Mouse (Mus musculus): ENCODE results near the gene Spef2. TPM values are rescaled to one million over a fixed set of nuclear protein-coding genes. Genes with fewer than 3 reads are reported as not detected.

Gene Spef2
- polyA plus RNA-seq, 1 experiment = not detected

DNA sequence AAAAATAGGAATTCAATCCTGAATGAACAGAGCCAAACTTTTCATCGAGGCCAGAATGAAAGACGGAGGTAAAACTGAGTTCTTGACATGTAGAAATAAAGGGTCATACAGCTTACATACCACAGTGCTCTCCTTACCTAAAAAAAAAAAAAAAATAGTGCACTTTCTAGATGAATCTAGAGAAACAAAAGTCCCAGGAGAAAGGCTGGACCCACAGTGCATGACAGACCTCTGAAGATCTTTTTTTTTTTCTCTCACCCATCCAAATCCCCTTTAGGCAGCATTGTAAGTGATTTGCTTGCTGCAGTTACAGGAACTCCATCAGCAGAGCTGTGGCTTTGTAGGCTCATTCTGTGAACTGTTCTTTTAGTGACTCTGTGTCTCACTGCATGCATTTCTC, 199.7 kb downstream of the Spef2 start:
- H3K79me2 ChIP-seq (ENCODE audit: control insufficient read depth, insufficient read depth) = no peaks in the 10 kb centered on the region
- H3ac ChIP-seq (ENCODE audit: control insufficient read depth, insufficient read length) = no peak overlapping the region
- H3K4me2 ChIP-seq (ENCODE audit: low read depth) = no peak overlapping the region
- TF ChIP-seq SRF (IDR thresholded peaks at IDR 0.05; ENCODE audit: control insufficient read depth, insufficient read length, low read depth) (no peak), MYOG (IDR thresholded peaks at IDR 0.05; ENCODE audit: control insufficient read depth in 1 of 3, insufficient read depth in 1 of 3, insufficient read length in 2 of 3, low read depth in 2 of 3) (no peak), POLR2A (IDR thresholded peaks at IDR 0.05; ENCODE audit: insufficient read length, low read depth) (no peak), MAX (IDR thresholded peaks at IDR 0.05; ENCODE audit: low read depth) (no peak), E2F4 (IDR thresholded peaks at IDR 0.05; ENCODE audit: insufficient read depth) (no peak), MYOD1 (IDR thresholded peaks at IDR 0.05; ENCODE audit: control insufficient read depth in 1 of 3, insufficient read length in 2 of 3, low read depth in 2 of 3) (no peak), CEBPB (IDR thresholded peaks at IDR 0.05; ENCODE audit: insufficient read depth, poor library complexity, severe bottlenecking) (no peak), REST (IDR thresholded peaks at IDR 0.05; ENCODE audit: insufficient read depth, insufficient read length) (no peak), TCF3 (IDR thresholded peaks at IDR 0.05; ENCODE audit: insufficient read length, low read depth) (no peak), POLR2AphosphoS2 (IDR thresholded peaks at IDR 0.05; ENCODE audit: insufficient read length, low read depth) (no peak), USF1 (IDR thresholded peaks at IDR 0.05; ENCODE audit: low read depth) (no peak), TCF12 (IDR thresholded peaks at IDR 0.05; ENCODE audit: insufficient read depth, poor library complexity, severe bottlenecking) (no peak)
- H3K27me3 ChIP-seq (ENCODE audit: control insufficient read depth, insufficient read depth, insufficient read length) = no peaks in the 10 kb centered on the region
- no peak overlapping the region for H3K4me3 ChIP-seq
- no peaks in the 10 kb centered on the region for H3K36me3 ChIP-seq (ENCODE audit: control insufficient read depth, insufficient read depth)

DNA sequence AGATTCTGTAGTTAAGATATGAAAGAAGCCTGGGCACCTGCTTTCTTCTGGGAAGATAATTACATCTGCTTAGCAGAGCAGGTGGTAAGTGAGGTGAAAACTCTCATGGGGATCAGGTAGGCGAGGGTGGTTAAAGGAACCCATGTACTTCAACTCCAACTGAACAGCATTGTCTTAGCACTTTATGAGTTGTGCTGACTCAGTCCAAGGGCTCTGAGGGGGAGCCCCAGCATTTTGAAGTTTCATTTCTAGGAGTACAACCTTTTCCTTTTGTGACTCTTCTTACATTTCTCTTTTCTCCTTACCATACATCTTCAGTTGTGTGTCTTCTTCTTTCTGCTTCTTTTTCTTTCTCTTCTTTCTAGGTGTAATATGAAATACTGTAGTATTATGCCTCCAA, 213.5 kb downstream of the Spef2 start:
- no peaks in the 10 kb centered on the region for H3K79me2 ChIP-seq (ENCODE audit: control insufficient read depth, insufficient read depth)
- no peak overlapping the region for H3K4me3 ChIP-seq
- no peaks in the 10 kb centered on the region for H3K36me3 ChIP-seq (ENCODE audit: control insufficient read depth, insufficient read depth)
- no peak overlapping the region for H3ac ChIP-seq (ENCODE audit: control insufficient read depth, insufficient read length)
- TF ChIP-seq SRF (IDR thresholded peaks at IDR 0.05; ENCODE audit: control insufficient read depth, insufficient read length, low read depth) (no peak), CEBPB (IDR thresholded peaks at IDR 0.05; ENCODE audit: insufficient read depth, poor library complexity, severe bottlenecking) (no peak), E2F4 (IDR thresholded peaks at IDR 0.05; ENCODE audit: insufficient read depth) (no peak), TCF3 (IDR thresholded peaks at IDR 0.05; ENCODE audit: insufficient read length, low read depth) (no peak), POLR2A (IDR thresholded peaks at IDR 0.05; ENCODE audit: insufficient read length, low read depth) (no peak), REST (IDR thresholded peaks at IDR 0.05; ENCODE audit: insufficient read depth, insufficient read length) (no peak), TCF12 (IDR thresholded peaks at IDR 0.05; ENCODE audit: insufficient read depth, poor library complexity, severe bottlenecking) (no peak), MYOG (IDR thresholded peaks at IDR 0.05; ENCODE audit: control insufficient read depth in 1 of 3, insufficient read depth in 1 of 3, insufficient read length in 2 of 3, low read depth in 2 of 3) (no peak), MYOD1 (IDR thresholded peaks at IDR 0.05; ENCODE audit: control insufficient read depth in 1 of 3, insufficient read length in 2 of 3, low read depth in 2 of 3) (no peak), MAX (IDR thresholded peaks at IDR 0.05; ENCODE audit: low read depth) (no peak), USF1 (IDR thresholded peaks at IDR 0.05; ENCODE audit: low read depth) (no peak), POLR2AphosphoS2 (IDR thresholded peaks at IDR 0.05; ENCODE audit: insufficient read length, low read depth) (no peak)
- H3K4me2 ChIP-seq (ENCODE audit: low read depth) = no peak overlapping the region
- H3K27me3 ChIP-seq (ENCODE audit: control insufficient read depth, insufficient read depth, insufficient read length) = no peaks in the 10 kb centered on the region

GRCm38 (mm10) chr15:9533356-9533902, 215.2 kb downstream of the Spef2 start:
- Histone ChIP-seq H3K36me3 (ENCODE audit: control insufficient read depth, insufficient read depth) (no peaks in the 10 kb centered on the region), H3ac (ENCODE audit: control insufficient read depth, insufficient read length) (no peak overlapping the region), H3K27me3 (ENCODE audit: control insufficient read depth, insufficient read depth, insufficient read length) (no peaks in the 10 kb centered on the region), H3K4me2 (ENCODE audit: low read depth) (no peak overlapping the region), H3K4me3 (no peak overlapping the region), H3K79me2 (ENCODE audit: control insufficient read depth, insufficient read depth) (no peaks in the 10 kb centered on the region)
- TF ChIP-seq POLR2A (IDR thresholded peaks at IDR 0.05; ENCODE audit: insufficient read length, low read depth) = no peak
- TF ChIP-seq POLR2AphosphoS2 (IDR thresholded peaks at IDR 0.05; ENCODE audit: insufficient read length, low read depth) = no peak
- TF ChIP-seq TCF3 (IDR thresholded peaks at IDR 0.05; ENCODE audit: insufficient read length, low read depth) = no peak
- no peak for TF ChIP-seq TCF12 (IDR thresholded peaks at IDR 0.05; ENCODE audit: insufficient read depth, poor library complexity, severe bottlenecking)
- TF ChIP-seq MAX (IDR thresholded peaks at IDR 0.05; ENCODE audit: low read depth) = no peak
- TF ChIP-seq CEBPB (IDR thresholded peaks at IDR 0.05; ENCODE audit: insufficient read depth, poor library complexity, severe bottlenecking) = no peak
- TF ChIP-seq MYOG (IDR thresholded peaks at IDR 0.05; ENCODE audit: control insufficient read depth in 1 of 3, insufficient read depth in 1 of 3, insufficient read length in 2 of 3, low read depth in 2 of 3) = no peak
- no peak for TF ChIP-seq E2F4 (IDR thresholded peaks at IDR 0.05; ENCODE audit: insufficient read depth)
- no peak for TF ChIP-seq SRF (IDR thresholded peaks at IDR 0.05; ENCODE audit: control insufficient read depth, insufficient read length, low read depth)
- TF ChIP-seq REST (IDR thresholded peaks at IDR 0.05; ENCODE audit: insufficient read depth, insufficient read length) = no peak
- no peak for TF ChIP-seq USF1 (IDR thresholded peaks at IDR 0.05; ENCODE audit: low read depth)
- TF ChIP-seq MYOD1 (IDR thresholded peaks at IDR 0.05; ENCODE audit: control insufficient read depth in 1 of 3, insufficient read length in 2 of 3, low read depth in 2 of 3) = no peak

DNA sequence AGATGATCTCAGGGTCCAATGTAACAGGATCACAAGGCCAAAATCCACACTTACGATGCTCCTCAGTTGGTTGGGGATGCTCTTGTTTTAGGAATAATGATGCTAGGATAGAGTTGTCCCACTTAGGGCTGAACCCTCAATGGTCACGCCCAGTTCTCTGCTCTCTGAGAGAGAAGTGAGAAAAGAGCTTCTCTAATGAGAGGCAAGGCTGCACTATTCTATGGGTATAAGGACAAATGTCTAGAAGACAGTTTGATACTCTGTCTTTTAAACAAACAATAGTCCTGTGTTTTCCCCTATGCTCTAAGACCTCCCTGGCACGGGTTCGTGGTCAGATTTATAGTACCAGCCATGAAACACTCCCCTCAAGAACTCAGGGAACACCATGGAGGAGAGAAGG, 218.6 kb downstream of the Spef2 start, which contains the start of gene Il7r:
TSS of gene Il7r (minus strand) at position 101 of the 400 bp plus-strand sequence.
- Histone ChIP-seq H3K4me2 (ENCODE audit: low read depth) (no peak within 1 kb of the TSS), H3K79me2 (ENCODE audit: control insufficient read depth, insufficient read depth) (no peaks in the 10 kb centered on the region), H3K27me3 (ENCODE audit: control insufficient read depth, insufficient read depth, insufficient read length) (no peaks in the 10 kb centered on the region), H3K4me3 (no peak within 1 kb of the TSS), H3ac (ENCODE audit: control insufficient read depth, insufficient read length) (no peak within 1 kb of the TSS), H3K36me3 (ENCODE audit: control insufficient read depth, insufficient read depth) (no peaks in the 10 kb centered on the region)
- TF ChIP-seq MAX (IDR thresholded peaks at IDR 0.05; ENCODE audit: low read depth) (no peak), TCF12 (IDR thresholded peaks at IDR 0.05; ENCODE audit: insufficient read depth, poor library complexity, severe bottlenecking) (no peak), POLR2A (IDR thresholded peaks at IDR 0.05; ENCODE audit: insufficient read length, low read depth) (no peak), E2F4 (IDR thresholded peaks at IDR 0.05; ENCODE audit: insufficient read depth) (no peak), USF1 (IDR thresholded peaks at IDR 0.05; ENCODE audit: low read depth) (no peak), CEBPB (IDR thresholded peaks at IDR 0.05; ENCODE audit: insufficient read depth, poor library complexity, severe bottlenecking) (no peak), MYOD1 (IDR thresholded peaks at IDR 0.05; ENCODE audit: control insufficient read depth in 1 of 3, insufficient read length in 2 of 3, low read depth in 2 of 3) (no peak), REST (IDR thresholded peaks at IDR 0.05; ENCODE audit: insufficient read depth, insufficient read length) (no peak), MYOG (IDR thresholded peaks at IDR 0.05; ENCODE audit: control insufficient read depth in 1 of 3, insufficient read depth in 1 of 3, insufficient read length in 2 of 3, low read depth in 2 of 3) (no peak)

Data from myocyte (in vitro differentiated cells).